Mouse (Mus musculus) kidney, adult 2 months (tissue): Measurements from ENCODE around the gene Ptpn3. TPM values are rescaled to one million over a fixed set of nuclear protein-coding genes. Genes with fewer than 3 reads are reported as not detected.
"Not testable (repeated sequence)": the region's sequence is repeated elsewhere in the genome, so short reads cannot be mapped to it uniquely, and the experiment has no call there.

ENCODE experiments used
- DNase-seq: peaks from one replicate; pipeline ENCODE4 v3.0.0; 2021
- H3K27ac ChIP-seq: fragments of 200-500 bp; 2 replicates; pipeline ENCODE4 v1.5.1; 2012; ENCODE audit warnings: low read depth, low read length, control low read depth, inconsistent platforms; ENCODE audit not compliant: insufficient read depth
- H3K27me3 ChIP-seq: fragments of 200-500 bp; replicated peaks from 2 replicates; pipeline ENCODE4 v1.6.1; 2012; ENCODE audit warnings: mild to moderate bottlenecking, moderate library complexity, low read length, inconsistent platforms; ENCODE audit not compliant: control insufficient read depth, insufficient read depth
- H3K36me3 ChIP-seq: fragments of 200-500 bp; 2 replicates; pipeline ENCODE4 v1.6.1; 2012; ENCODE audit warnings: mild to moderate bottlenecking, moderate library complexity, low read length, inconsistent platforms; ENCODE audit not compliant: control insufficient read depth, insufficient read depth
- H3K4me1 ChIP-seq: fragments of 200-500 bp; 2 replicates; pipeline ENCODE4 v1.6.1; 2011; ENCODE audit warnings: low read length; ENCODE audit not compliant: control insufficient read depth, insufficient read depth
- H3K4me3 ChIP-seq: fragments of 200-500 bp; 2 replicates; pipeline ENCODE4 v1.5.1; 2011; ENCODE audit warnings: mild to moderate bottlenecking, low read depth, low read length, control low read depth; ENCODE audit not compliant: insufficient read depth
- CTCF ChIP-seq: fragments of 200-500 bp; conservative IDR thresholded peaks from 2 replicates; pipeline ENCODE4 v1.5.1; 2011; ENCODE audit warnings: low read depth, mild to moderate bottlenecking, control low read depth, low read length, moderate library complexity, mixed read lengths; ENCODE audit not compliant: insufficient read depth, insufficient read length
- POLR2A ChIP-seq: fragments of 200-500 bp; IDR thresholded peaks from one replicate; pipeline ENCODE4 v1.6.1; 2011; ENCODE audit warnings: low read depth, low read length, control low read depth
- WGBS: fragments of 180-500 bp; shearing (Covaris S2); methylation state at CpG from one replicate; pipeline ENCODE4 v1.1.7; 2018; 5-methylcytosine and 5-hydroxymethylcytosine counted together
- polyA plus RNA-seq: library from polyadenylated mRNA; depleted of rRNA; stranded (reverse); fragments of >200 nt; gene quantifications from 2 replicates; pipeline ENCODE4 v1.2.3, GENCODE M21; 2012

The Ptpn3 gene
- polyA plus RNA-seq, 1 experiment: 17.7 TPM

GRCm38 (mm10) chr4:57275116-57275743, 26.4 kb downstream of the Ptpn3 start:
- 8% methylated on average over 8 of the region's 8 CpGs for WGBS
- no peak overlapping the region for H3K4me3 ChIP-seq
- no peak overlapping the region for H3K27ac ChIP-seq
- TF ChIP-seq POLR2A (no peak), CTCF (peak; percentile 98)
- no peaks in the 10 kb centered on the region for H3K36me3 ChIP-seq
- DNase-seq: peak; percentile 84
- H3K4me1 ChIP-seq: peaks cover 12% of the 10 kb centered on the region
- no peaks in the 10 kb centered on the region for H3K27me3 ChIP-seq

DNA sequence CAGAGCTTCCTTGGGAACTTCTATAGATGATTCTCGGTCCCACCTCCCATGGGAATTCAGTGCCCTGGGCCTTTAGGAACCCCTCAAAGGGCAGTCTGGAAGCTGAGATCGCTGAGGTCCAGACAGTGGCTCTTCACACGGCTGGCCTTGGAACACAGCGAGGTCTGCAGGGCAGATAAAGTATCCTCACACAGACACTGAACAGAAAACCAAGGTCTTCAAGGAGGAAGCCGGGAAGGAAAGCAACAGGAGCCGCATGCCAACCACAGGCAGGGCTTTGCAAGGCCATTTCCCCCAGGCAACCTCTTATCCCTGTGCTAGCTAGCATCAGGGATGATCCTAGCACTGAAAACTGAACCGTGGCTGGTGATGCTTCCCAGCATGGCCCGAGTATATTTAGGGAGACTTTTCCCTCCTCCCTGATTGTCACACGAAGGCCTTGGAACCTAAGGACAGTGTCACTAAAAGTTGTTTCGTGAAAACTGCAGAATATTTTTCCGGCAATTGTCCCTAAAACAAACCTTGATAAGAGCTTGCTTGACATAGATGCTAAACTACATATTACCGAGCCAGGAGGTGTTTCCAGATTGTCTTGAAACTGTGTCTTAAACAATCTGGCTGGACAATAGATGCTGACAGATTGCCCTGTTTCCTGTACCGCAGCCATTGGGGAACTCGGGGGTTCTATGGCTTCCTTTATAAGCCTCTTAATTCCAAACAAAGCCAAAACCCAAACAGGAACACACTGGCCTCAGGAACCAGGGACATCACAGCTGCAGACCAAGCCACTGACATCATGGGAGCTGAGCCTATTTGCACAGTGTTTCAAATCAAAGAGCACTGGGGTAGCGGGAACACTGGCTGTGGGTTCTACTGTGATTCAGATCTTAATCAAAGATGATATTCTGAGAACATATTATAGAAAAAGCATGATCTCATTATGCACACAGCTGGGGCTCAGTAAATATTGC, 27.8 kb downstream of the Ptpn3 start:
- no peaks in the 10 kb centered on the region for H3K27me3 ChIP-seq
- DNase-seq: no peak
- no peak overlapping the region for H3K27ac ChIP-seq
- no peak overlapping the region for H3K4me3 ChIP-seq
- TF ChIP-seq POLR2A (no peak), CTCF (no peak)
- no peaks in the 10 kb centered on the region for H3K36me3 ChIP-seq
- H3K4me1 ChIP-seq: peaks cover 5% of the 10 kb centered on the region; the same call in 1 of the 2 replicates
- 67% methylated on average over 15 of the region's 15 CpGs for WGBS

DNA sequence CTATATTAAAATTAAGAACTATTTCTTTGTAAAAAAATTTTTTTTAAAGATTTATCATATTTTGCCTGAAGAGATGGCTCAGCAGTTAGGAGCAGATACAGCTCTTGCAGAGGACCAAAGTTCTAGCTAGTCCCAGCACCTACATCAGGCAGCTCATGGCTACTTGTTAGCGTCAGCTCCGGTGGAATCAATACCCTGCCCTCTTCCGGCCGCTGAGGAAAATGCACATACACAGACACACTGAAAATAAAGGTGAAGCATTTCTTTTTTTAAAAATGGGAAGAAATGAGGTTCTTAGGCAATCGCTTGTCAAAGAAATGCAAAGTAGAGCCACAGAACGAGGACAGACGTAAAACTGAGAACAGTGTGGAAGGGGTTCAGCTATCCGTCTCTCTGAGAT, 30.6 kb downstream of the Ptpn3 start:
- DNase-seq: no peak
- TF ChIP-seq CTCF: peak; percentile 38
- no peak for TF ChIP-seq POLR2A
- WGBS: 78% methylated on average over 8 of the region's 8 CpGs

GRCm38 (mm10) chr4:57270489-57270888, 31.1 kb downstream of the Ptpn3 start:
- not testable (repeated sequence) for H3K4me3 ChIP-seq, H3K27me3 ChIP-seq, H3K36me3 ChIP-seq, DNase-seq, H3K4me1 ChIP-seq, H3K27ac ChIP-seq
- 95% methylated on average over 5 of the region's 5 CpGs for WGBS

More for the DNA sequence above, 30.6 kb downstream of the Ptpn3 start:
- H3K36me3 ChIP-seq: no peaks in the 10 kb centered on the region
- H3K4me1 ChIP-seq: peaks cover 3% of the 10 kb centered on the region; the same call in 1 of the 2 replicates
- H3K4me3 ChIP-seq: no peak overlapping the region
- no peaks in the 10 kb centered on the region for H3K27me3 ChIP-seq
- no peak overlapping the region for H3K27ac ChIP-seq

DNA sequence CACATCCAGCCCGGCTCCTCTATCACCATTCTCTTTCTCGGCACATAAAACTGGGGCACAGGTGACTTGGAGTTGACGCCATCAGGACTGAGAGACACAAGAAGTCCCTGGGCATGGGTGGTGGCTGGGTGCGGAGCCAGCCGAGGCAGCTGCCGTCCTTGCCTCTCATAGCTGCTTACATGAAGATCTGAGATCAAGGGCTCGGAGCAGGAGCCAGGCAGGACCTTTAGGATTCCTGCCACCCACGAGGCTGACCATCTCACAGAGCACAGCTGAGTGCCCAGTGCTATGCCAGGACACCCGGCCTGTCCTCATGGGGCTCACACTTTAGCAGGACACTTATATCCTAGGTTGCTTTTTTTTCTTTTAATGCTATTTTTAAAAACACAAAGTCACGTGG, 32.3 kb downstream of the Ptpn3 start:
- Histone ChIP-seq H3K36me3 (no peaks in the 10 kb centered on the region), H3K27me3 (no peaks in the 10 kb centered on the region), H3K4me3 (no peak overlapping the region), H3K4me1 (no peaks in the 10 kb centered on the region), H3K27ac (no peak overlapping the region)
- DNase-seq: no peak
- TF ChIP-seq POLR2A: no peak
- TF ChIP-seq CTCF: no peak
- WGBS: 89% methylated on average over 10 of the region's 10 CpGs

- no peaks in the 10 kb centered on the region for H3K27me3 ChIP-seq
- TF ChIP-seq CTCF (no peak), POLR2A (no peak)
- WGBS: 93% methylated on average over 8 of the region's 8 CpGs
- no peak overlapping the region for H3K4me3 ChIP-seq
- H3K27ac ChIP-seq: no peak overlapping the region
- no peaks in the 10 kb centered on the region for H3K36me3 ChIP-seq
- H3K4me1 ChIP-seq: no peaks in the 10 kb centered on the region
- DNase-seq: no peak
Measured at GRCm38 (mm10) chr4:57268330-57268729, 33.3 kb downstream of the Ptpn3 start.

DNA sequence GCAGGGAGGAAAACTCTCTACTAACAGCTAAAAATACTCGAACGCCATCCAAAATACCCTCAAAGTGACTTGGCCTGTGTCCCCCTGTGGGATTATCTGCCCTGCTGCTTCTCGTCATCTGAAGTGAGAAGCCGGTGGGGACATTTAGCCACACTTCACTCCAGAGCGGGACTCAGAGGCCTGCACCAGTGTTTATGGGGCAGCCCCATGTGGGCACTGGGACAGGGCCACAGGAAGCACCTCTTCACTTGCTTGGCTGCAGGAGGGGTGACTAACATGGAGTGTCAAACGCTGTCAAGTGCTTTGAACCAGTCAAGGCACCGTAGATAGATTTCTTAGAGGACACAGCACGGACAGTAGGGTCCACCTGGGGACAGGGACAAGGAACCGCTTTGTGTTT, 35.2 kb downstream of the Ptpn3 start:
- Histone ChIP-seq H3K4me1 (no peaks in the 10 kb centered on the region), H3K27ac (no peak overlapping the region), H3K27me3 (no peaks in the 10 kb centered on the region), H3K4me3 (no peak overlapping the region), H3K36me3 (no peaks in the 10 kb centered on the region)
- 88% methylated on average over 9 of the region's 9 CpGs for WGBS
- no peak for DNase-seq
- TF ChIP-seq POLR2A (no peak), CTCF (no peak)
